Mouse (Mus musculus): Measurements from ENCODE around the gene Sart1.
"Not testable (repeated sequence)": the region's sequence is repeated elsewhere in the genome, so short reads cannot be mapped to it uniquely, and the experiment has no call there.

The Sart1 gene

GRCm38 (mm10) chr19:5367053-5367359 lies 21.5 kb downstream of the Sart1 start, which contains the start of gene Banf1:
TSS of gene Banf1 (minus strand) at chr19:5367168.
- no peak for DNase-seq

GRCm38 (mm10) chr19:5366175-5367052 lies 22.1 kb downstream of the Sart1 start, which contains the start of gene Eif1ad:
TSS of gene Eif1ad (plus strand) at chr19:5366741.
- DNase-seq, result peak; percentile 83 to 88

GRCm38 (mm10) chr19:5365751-5366150 lies 22.8 kb downstream of the Sart1 start:
- DNase-seq, result no peak

- DNase-seq, result no peak
These were observed 24.4 kb downstream of the Sart1 start for GRCm38 (mm10) chr19:5364124-5364523.

- no peak for DNase-seq
These were observed 26.3 kb downstream of the Sart1 start for GRCm38 (mm10) chr19:5362186-5362585.

GRCm38 (mm10) chr19:5356080-5356479 lies 32.4 kb downstream of the Sart1 start:
- DNase-seq, result no peak

GRCm38 (mm10) chr19:5353609-5354008 lies 34.9 kb downstream of the Sart1 start:
- DNase-seq, result no peak

- DNase-seq, result not testable (repeated sequence)
These were observed 39.0 kb downstream of the Sart1 start, which contains the start of gene Cst6 for GRCm38 (mm10) chr19:5349502-5349873. TSS of gene Cst6 (minus strand) at chr19:5349574.

GRCm38 (mm10) chr19:5348526-5349501 lies 39.7 kb downstream of the Sart1 start:
- DNase-seq, result no peak

GRCm38 (mm10) chr19:5348064-5348463 lies 40.4 kb downstream of the Sart1 start:
- no peak for DNase-seq

- no peak for DNase-seq
These were observed 43.0 kb downstream of the Sart1 start for GRCm38 (mm10) chr19:5345297-5346131.

GRCm38 (mm10) chr19:5341360-5341759 lies 47.1 kb downstream of the Sart1 start:
- DNase-seq, result no peak

- DNase-seq, result peak; percentile 37 to 53
These were observed 50.5 kb downstream of the Sart1 start for GRCm38 (mm10) chr19:5337975-5338374.

GRCm38 (mm10) chr19:5335441-5335840 lies 53.1 kb downstream of the Sart1 start, which contains the start of gene Catsper1:
TSS of gene Catsper1 (plus strand) at chr19:5335741.
- no peak for DNase-seq

GRCm38 (mm10) chr19:5334741-5335140 lies 53.8 kb downstream of the Sart1 start:
- no peak for DNase-seq

- DNase-seq, result no peak
These were observed 60.5 kb downstream of the Sart1 start for GRCm38 (mm10) chr19:5327970-5328369.

Data from thymus, adult 18-20 months (tissue).